Mouse (Mus musculus) hindbrain, embryonic 11.5 days (tissue): ENCODE measurements around the gene Il17rb. TPM values are rescaled to one million over a fixed set of nuclear protein-coding genes. Genes with fewer than 3 reads are reported as not detected.

Experiments used
- ATAC-seq: fragments of 200-750 bp; cut with Nextera tagmentation; 2 replicates; pipeline ENCODE4 v1.8.0; 2017; ENCODE audit warnings: mild to moderate bottlenecking, moderate TSS enrichment, moderate library complexity; ENCODE audit not compliant: low FRiP score
- DNase-seq: peaks from one replicate; pipeline ENCODE4 v3.0.0-alpha.2; 2015; ENCODE audit warnings: low spot score
- H3K27ac ChIP-seq: fragments of 300-500 bp; sonication (generic); 2 replicates; pipeline ENCODE4 v1.5.1; 2014; ENCODE audit warnings: mild to moderate bottlenecking, low read depth, low read length
- H3K27me3 ChIP-seq: fragments of 300-500 bp; sonication (generic); 2 replicates; pipeline ENCODE4 v1.6.1; 2014; ENCODE audit warnings: mild to moderate bottlenecking, low read length, moderate library complexity, mixed read lengths; ENCODE audit not compliant: control insufficient read depth, insufficient read depth
- H3K36me3 ChIP-seq: fragments of 300-500 bp; sonication (generic); 2 replicates; pipeline ENCODE4 v1.6.1; 2014; ENCODE audit warnings: mild to moderate bottlenecking, low read length, moderate library complexity, mixed read lengths; ENCODE audit not compliant: control insufficient read depth, insufficient read depth
- H3K4me1 ChIP-seq: fragments of 300-500 bp; sonication (generic); replicated peaks from 2 replicates; pipeline ENCODE4 v1.6.1; 2014; ENCODE audit warnings: low read length, mixed read lengths; ENCODE audit not compliant: control insufficient read depth, insufficient read depth
- H3K4me2 ChIP-seq: fragments of 300-500 bp; sonication (generic); replicated peaks from 2 replicates; pipeline ENCODE4 v1.6.1; 2014; ENCODE audit warnings: mild to moderate bottlenecking, low read depth, low read length
- H3K4me3 ChIP-seq: fragments of 300-500 bp; sonication (generic); 2 replicates; pipeline ENCODE4 v1.5.1; 2014; ENCODE audit warnings: low read depth, low read length
- H3K9ac ChIP-seq: fragments of 300-500 bp; sonication (generic); 2 replicates; pipeline ENCODE4 v1.6.1; 2014; ENCODE audit warnings: low read depth, low read length
- H3K9me3 ChIP-seq: fragments of 300-500 bp; sonication (generic); 2 replicates; pipeline ENCODE4 v1.6.1; 2016; ENCODE audit warnings: low read length; ENCODE audit not compliant: control insufficient read depth
- WGBS: fragments of 180-500 bp; shearing (Covaris S2); extraction: QIAGEN DNeasy Blood & Tissue Kit; methylation state at CpG from one replicate; pipeline ENCODE4 v1.1.7; 2014; 5-methylcytosine and 5-hydroxymethylcytosine counted together
- polyA plus RNA-seq: library from polyadenylated mRNA; unstranded; fragments of >200 nt; fragmentation: Nextera tagmentation; extraction: Ambion mirVana; gene quantifications from 2 replicates; pipeline ENCODE4 v1.2.1, GENCODE M21; 2014

The Il17rb gene
- polyA plus RNA-seq, result 0.96 and 0.97 TPM in 2 replicates

- Histone ChIP-seq H3K27me3 (peaks cover 12% of the 10 kb centered on the region), H3K4me3 (peak within 1 kb of the TSS; percentile 38), H3K4me1 (0 out of 2 replicates have a peak, but pooled peaks cover 2% of the 10 kb centered on the region), H3K36me3 (no peaks in the 10 kb centered on the region), H3K9me3 (no peaks in the 10 kb centered on the region), H3K4me2 (peak within 1 kb of the TSS; percentile 91), H3K27ac (no peak within 1 kb of the TSS), H3K9ac (peak within 1 kb of the TSS; percentile 40; the same call in 1 of the 2 replicates)
- DNase-seq, result peak; percentile 51
- peak; percentile 35; the same call in 1 of the 2 replicates for ATAC-seq
- 10% methylated on average over 52 of the region's 54 CpGs for WGBS
These were observed at the start of gene Il17rb, which contains the start of gene Chdh for GRCm38 (mm10) chr14:30008733-30009575. TSS of gene Il17rb (minus strand) at chr14:30008896. TSS of gene Chdh (plus strand) at chr14:30009023.

GRCm38 (mm10) chr14:30056031-30056766, 47.5 kb upstream of the Il17rb start:
- Histone ChIP-seq H3K36me3 (no peaks in the 10 kb centered on the region), H3K4me3 (no peak overlapping the region), H3K9ac (no peak overlapping the region), H3K4me1 (0 out of 2 replicates have a peak, but pooled peaks cover 2% of the 10 kb centered on the region), H3K27me3 (no peaks in the 10 kb centered on the region), H3K9me3 (no peaks in the 10 kb centered on the region), H3K4me2 (no peak overlapping the region), H3K27ac (no peak overlapping the region)
- ATAC-seq (0 out of 2 replicates have a peak, but pooled peaks have one; percentile 33), DNase-seq (peak; percentile 6)
- WGBS, result 60% methylated on average over 13 of the region's 13 CpGs

- no peak overlapping the region for H3K9ac ChIP-seq
- 86% methylated on average over 7 of the region's 7 CpGs for WGBS
- H3K27ac ChIP-seq, result no peak overlapping the region
- no peak for ATAC-seq
- H3K27me3 ChIP-seq, result no peaks in the 10 kb centered on the region
- H3K36me3 ChIP-seq, result no peaks in the 10 kb centered on the region
- H3K4me1 ChIP-seq, result 0 out of 2 replicates have a peak, but pooled peaks cover 2% of the 10 kb centered on the region
- H3K4me3 ChIP-seq, result no peak overlapping the region
- no peak overlapping the region for H3K4me2 ChIP-seq
- no peak for DNase-seq
- H3K9me3 ChIP-seq, result no peaks in the 10 kb centered on the region
These were observed 46.2 kb upstream of the Il17rb start for GRCm38 (mm10) chr14:30054922-30055321.

GRCm38 (mm10) chr14:30050280-30050679, 41.6 kb upstream of the Il17rb start:
- Histone ChIP-seq H3K4me3 (no peak overlapping the region), H3K9me3 (no peaks in the 10 kb centered on the region), H3K36me3 (no peaks in the 10 kb centered on the region), H3K4me1 (no peaks in the 10 kb centered on the region), H3K27ac (no peak overlapping the region), H3K27me3 (no peaks in the 10 kb centered on the region), H3K4me2 (no peak overlapping the region), H3K9ac (no peak overlapping the region)
- 91% methylated on average over 8 of the region's 8 CpGs for WGBS
- DNase-seq (no peak), ATAC-seq (no peak)

- Histone ChIP-seq H3K27ac (no peak overlapping the region), H3K4me1 (no peaks in the 10 kb centered on the region), H3K9me3 (no peaks in the 10 kb centered on the region), H3K4me2 (no peak overlapping the region), H3K4me3 (no peak overlapping the region), H3K9ac (no peak overlapping the region), H3K36me3 (no peaks in the 10 kb centered on the region), H3K27me3 (no peaks in the 10 kb centered on the region)
- ATAC-seq, result no peak
- 85% methylated on average over 3 of the region's 3 CpGs for WGBS
- no peak for DNase-seq
These were observed 39.4 kb upstream of the Il17rb start for GRCm38 (mm10) chr14:30048049-30048448.

- H3K9me3 ChIP-seq, result no peaks in the 10 kb centered on the region
- H3K27ac ChIP-seq, result no peak overlapping the region
- H3K4me1 ChIP-seq, result no peaks in the 10 kb centered on the region
- H3K4me3 ChIP-seq, result no peak overlapping the region
- no peaks in the 10 kb centered on the region for H3K36me3 ChIP-seq
- ATAC-seq (no peak), DNase-seq (no peak)
- no peak overlapping the region for H3K9ac ChIP-seq
- H3K4me2 ChIP-seq, result no peak overlapping the region
- WGBS, result 94% methylated on average over 4 of the region's 4 CpGs
- H3K27me3 ChIP-seq, result no peaks in the 10 kb centered on the region
These were observed 38.3 kb upstream of the Il17rb start for GRCm38 (mm10) chr14:30046976-30047375.

- WGBS, result 87% methylated on average over 8 of the region's 8 CpGs
- H3K9ac ChIP-seq, result no peak overlapping the region
- no peak for ATAC-seq
These were observed 37.1 kb upstream of the Il17rb start for GRCm38 (mm10) chr14:30045704-30046220.

GRCm38 (mm10) chr14:30045239-30045638, 36.5 kb upstream of the Il17rb start:
- no peaks in the 10 kb centered on the region for H3K27me3 ChIP-seq
- DNase-seq (no peak), ATAC-seq (no peak)
- H3K9ac ChIP-seq, result no peak overlapping the region
- H3K4me3 ChIP-seq, result no peak overlapping the region
- no peaks in the 10 kb centered on the region for H3K36me3 ChIP-seq
- WGBS, result 88% methylated on average over 10 of the region's 10 CpGs
- H3K9me3 ChIP-seq, result no peaks in the 10 kb centered on the region
- no peaks in the 10 kb centered on the region for H3K4me1 ChIP-seq
- H3K27ac ChIP-seq, result no peak overlapping the region
- H3K4me2 ChIP-seq, result no peak overlapping the region

More at GRCm38 (mm10) chr14:30045704-30046220, 37.1 kb upstream of the Il17rb start:
- no peaks in the 10 kb centered on the region for H3K27me3 ChIP-seq
- no peak overlapping the region for H3K27ac ChIP-seq
- H3K4me2 ChIP-seq, result no peak overlapping the region
- H3K36me3 ChIP-seq, result no peaks in the 10 kb centered on the region
- H3K9me3 ChIP-seq, result no peaks in the 10 kb centered on the region
- no peaks in the 10 kb centered on the region for H3K4me1 ChIP-seq
- no peak for DNase-seq
- H3K4me3 ChIP-seq, result no peak overlapping the region
